Mouse (Mus musculus) neural tube, embryonic 14.5 days (tissue): ENCODE results near the gene Ddit4l. TPM values are rescaled to one million over a fixed set of nuclear protein-coding genes. Genes with fewer than 3 reads are reported as not detected.
"Not testable (repeated sequence)": the region's sequence is repeated elsewhere in the genome, so short reads cannot be mapped to it uniquely, and the experiment has no call there.

Experiments
- ATAC-seq: fragments of 200-750 bp; cut with Nextera tagmentation; 2 replicates; pipeline ENCODE4 v1.8.0; 2017; ENCODE audit warnings: low read depth, mild to moderate bottlenecking, moderate TSS enrichment, moderate library complexity
- H3K27ac ChIP-seq: fragments of 300-500 bp; sonication (generic); 2 replicates; pipeline ENCODE4 v1.5.1; 2014; ENCODE audit warnings: low read depth, mild to moderate bottlenecking, control low read depth, low read length, moderate library complexity, mixed read lengths
- H3K27me3 ChIP-seq: fragments of 300-500 bp; sonication (generic); 2 replicates; pipeline ENCODE4 v1.6.1; 2014; ENCODE audit warnings: low read length; ENCODE audit not compliant: control insufficient read depth, insufficient read depth
- H3K36me3 ChIP-seq: fragments of 300-500 bp; sonication (generic); 2 replicates; pipeline ENCODE4 v1.6.1; 2014; ENCODE audit warnings: low read length, mixed read lengths; ENCODE audit not compliant: control insufficient read depth, insufficient read depth
- H3K4me1 ChIP-seq: fragments of 300-500 bp; sonication (generic); 2 replicates; pipeline ENCODE4 v1.6.1; 2014; ENCODE audit warnings: low read length; ENCODE audit not compliant: control insufficient read depth, insufficient read depth
- H3K4me2 ChIP-seq: fragments of 300-500 bp; sonication (generic); 2 replicates; pipeline ENCODE4 v1.6.1; 2014; ENCODE audit warnings: mild to moderate bottlenecking, low read depth, low read length, control low read depth
- H3K4me3 ChIP-seq: fragments of 300-500 bp; sonication (generic); 2 replicates; pipeline ENCODE4 v1.5.1; 2014; ENCODE audit warnings: low read depth, low read length, control low read depth, mixed read lengths
- H3K9ac ChIP-seq: fragments of 300-500 bp; sonication (generic); replicated peaks from 2 replicates; pipeline ENCODE4 v1.6.1; 2014; ENCODE audit warnings: low read depth, mild to moderate bottlenecking, control low read depth, low read length, mixed read lengths
- H3K9me3 ChIP-seq: fragments of 300-500 bp; sonication (generic); 2 replicates; pipeline ENCODE4 v1.6.1; 2016; ENCODE audit warnings: low read length; ENCODE audit not compliant: control insufficient read depth
- WGBS: fragments of 180-500 bp; shearing (Covaris S2); extraction: QIAGEN DNeasy Blood & Tissue Kit; methylation state at CpG from one replicate; pipeline ENCODE4 v1.1.7; 2014; 5-methylcytosine and 5-hydroxymethylcytosine counted together
- polyA plus RNA-seq: library from polyadenylated mRNA; unstranded; fragments of >200 nt; fragmentation: Nextera tagmentation; extraction: Ambion mirVana; gene quantifications from 2 replicates; pipeline ENCODE4 v1.2.1, GENCODE M21; 2014

The Ddit4l gene
- polyA plus RNA-seq, 1 experiment from 2014 or later: 16.0 TPM

DNA sequence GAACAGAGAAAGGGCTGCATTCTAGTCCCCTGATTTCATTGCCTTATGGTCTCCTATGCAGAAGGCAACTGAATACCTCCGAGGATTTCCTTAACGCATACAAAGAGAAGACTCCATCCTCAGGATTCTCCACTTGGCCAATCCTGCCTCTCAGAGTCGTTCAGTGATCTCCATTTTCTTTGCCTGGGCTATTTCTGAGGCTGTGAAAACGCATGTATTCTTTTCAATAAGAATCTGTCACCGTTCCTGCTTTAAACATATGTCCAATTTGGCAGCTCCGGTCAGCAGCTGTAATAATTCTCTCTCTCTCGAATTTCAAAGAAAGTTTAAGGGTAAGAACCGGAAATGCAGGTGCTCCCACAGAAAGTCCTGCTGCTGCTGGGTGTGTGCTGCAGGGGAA, 20.7 kb downstream of the Ddit4l start:
- Histone ChIP-seq H3K4me3 (no peak overlapping the region), H3K36me3 (no peaks in the 10 kb centered on the region), H3K4me1 (no peaks in the 10 kb centered on the region), H3K9me3 (no peaks in the 10 kb centered on the region), H3K27ac (no peak overlapping the region), H3K27me3 (no peaks in the 10 kb centered on the region), H3K4me2 (no peak overlapping the region), H3K9ac (no peak overlapping the region)
- WGBS: 28% methylated on average over 8 of the region's 8 CpGs
- no peak for ATAC-seq

DNA sequence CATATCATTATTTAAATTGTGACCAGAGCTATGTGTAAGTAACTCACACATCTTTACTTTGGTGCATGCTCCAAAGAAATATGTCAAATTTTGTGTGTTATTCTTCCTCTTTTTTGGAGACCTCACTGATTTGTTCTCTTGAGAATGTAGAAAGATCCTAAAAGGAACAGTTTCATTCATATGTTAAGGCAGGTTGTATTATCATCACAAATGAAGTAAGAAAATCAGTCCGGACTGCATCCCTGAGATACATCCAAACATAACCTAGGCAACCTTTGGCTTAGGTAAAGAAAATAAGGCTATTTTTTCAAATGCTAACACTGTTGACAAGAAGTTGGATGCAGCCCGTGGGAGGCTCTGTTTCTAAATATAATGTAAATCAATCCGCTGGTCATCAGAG, 21.2 kb downstream of the Ddit4l start:
- Histone ChIP-seq H3K27ac (no peak overlapping the region), H3K36me3 (no peaks in the 10 kb centered on the region), H3K27me3 (no peaks in the 10 kb centered on the region), H3K9me3 (no peaks in the 10 kb centered on the region), H3K4me2 (no peak overlapping the region), H3K4me3 (no peak overlapping the region), H3K9ac (no peak overlapping the region), H3K4me1 (no peaks in the 10 kb centered on the region)
- ATAC-seq: no peak
- 49% methylated on average over 3 of the region's 3 CpGs for WGBS

DNA sequence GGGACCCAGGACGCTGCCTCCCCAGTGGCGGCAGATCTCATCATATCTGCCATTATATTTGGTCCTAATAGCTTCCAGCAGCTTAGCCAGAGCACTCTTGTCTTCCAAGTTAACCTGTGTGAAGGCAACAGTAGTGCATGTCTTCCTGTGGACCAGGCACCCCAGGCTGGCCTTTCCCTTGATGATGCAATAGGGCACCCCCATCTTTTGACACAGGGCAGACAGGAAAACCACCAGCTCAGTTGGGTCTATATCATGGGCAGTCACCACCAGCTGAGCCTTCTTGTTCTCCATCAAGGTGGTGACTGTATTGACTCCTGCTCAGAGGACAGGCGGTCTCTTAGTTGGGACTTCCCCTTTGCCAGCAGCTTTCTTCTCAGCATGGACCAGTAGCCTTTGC, 22.7 kb downstream of the Ddit4l start:
- no peak overlapping the region for H3K4me2 ChIP-seq
- H3K4me1 ChIP-seq: no peaks in the 10 kb centered on the region
- no peaks in the 10 kb centered on the region for H3K36me3 ChIP-seq
- no peak for ATAC-seq
- H3K27ac ChIP-seq: no peak overlapping the region
- no peaks in the 10 kb centered on the region for H3K9me3 ChIP-seq
- H3K27me3 ChIP-seq: no peaks in the 10 kb centered on the region
- no peak overlapping the region for H3K9ac ChIP-seq
- 95% methylated on average over 3 of the region's 3 CpGs for WGBS
- H3K4me3 ChIP-seq: no peak overlapping the region

DNA sequence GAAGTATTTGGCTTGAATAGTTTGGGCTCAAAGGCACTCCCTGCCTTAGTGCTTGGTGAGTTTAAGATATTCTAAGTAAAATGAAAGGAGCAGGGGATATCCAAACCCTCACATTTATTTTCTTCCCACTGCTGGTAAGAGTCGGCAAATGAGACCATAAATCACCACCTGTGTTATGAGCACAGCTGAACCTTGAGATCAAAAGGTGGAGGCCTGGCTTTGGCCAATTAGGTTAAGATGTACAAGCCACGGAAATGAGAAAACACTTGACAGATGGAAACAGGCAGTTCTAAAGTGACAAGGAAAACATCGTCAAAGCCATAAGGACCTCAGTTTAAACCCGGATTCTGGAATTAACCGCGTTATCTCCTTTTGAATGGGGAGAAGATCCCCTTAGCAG, 23.5 kb downstream of the Ddit4l start:
- Histone ChIP-seq H3K27me3 (no peaks in the 10 kb centered on the region), H3K36me3 (no peaks in the 10 kb centered on the region), H3K4me3 (no peak overlapping the region), H3K4me2 (no peak overlapping the region), H3K4me1 (no peaks in the 10 kb centered on the region), H3K9me3 (no peaks in the 10 kb centered on the region), H3K27ac (no peak overlapping the region), H3K9ac (no peak overlapping the region)
- no peak for ATAC-seq
- WGBS: 75% methylated on average over 6 of the region's 6 CpGs

DNA sequence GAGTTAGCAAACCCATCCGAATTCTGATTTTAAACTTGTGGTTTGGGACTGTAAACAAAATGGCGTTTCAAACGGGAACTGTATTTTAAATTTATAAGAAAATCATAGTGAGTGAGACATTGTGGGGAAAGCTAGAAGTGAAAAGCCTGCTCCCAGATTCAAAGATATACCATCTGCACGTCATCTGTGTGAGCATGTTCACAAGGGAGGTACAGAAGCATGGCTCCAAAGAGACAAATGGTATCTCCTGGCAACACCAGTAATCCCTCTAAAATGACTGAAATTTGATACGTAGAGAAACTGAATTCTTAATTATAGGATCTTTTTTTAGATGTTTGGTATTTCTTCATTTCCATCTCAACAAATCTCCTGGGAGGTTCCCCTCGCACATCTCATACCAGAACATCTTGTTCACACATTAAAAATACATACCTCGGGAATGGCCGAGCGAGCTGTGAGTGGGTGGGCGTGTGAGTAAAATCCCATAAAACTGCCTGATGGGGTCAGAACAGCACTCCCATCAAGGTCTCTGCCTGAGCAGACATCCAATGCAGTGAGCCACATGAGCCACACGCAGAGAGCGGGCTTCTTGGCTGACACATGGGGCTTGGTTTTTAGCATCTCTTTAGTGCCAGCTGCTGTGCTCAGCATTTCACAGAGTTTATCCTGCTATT, 26.2 kb downstream of the Ddit4l start:
- Histone ChIP-seq H3K9ac (no peak overlapping the region), H3K4me3 (no peak overlapping the region), H3K36me3 (no peaks in the 10 kb centered on the region), H3K9me3 (no peaks in the 10 kb centered on the region), H3K4me1 (no peaks in the 10 kb centered on the region), H3K27me3 (no peaks in the 10 kb centered on the region), H3K27ac (no peak overlapping the region), H3K4me2 (no peak overlapping the region)
- ATAC-seq: peak; percentile 66; the same call in 1 of the 2 replicates
- WGBS: 67% methylated on average over 12 of the region's 12 CpGs

DNA sequence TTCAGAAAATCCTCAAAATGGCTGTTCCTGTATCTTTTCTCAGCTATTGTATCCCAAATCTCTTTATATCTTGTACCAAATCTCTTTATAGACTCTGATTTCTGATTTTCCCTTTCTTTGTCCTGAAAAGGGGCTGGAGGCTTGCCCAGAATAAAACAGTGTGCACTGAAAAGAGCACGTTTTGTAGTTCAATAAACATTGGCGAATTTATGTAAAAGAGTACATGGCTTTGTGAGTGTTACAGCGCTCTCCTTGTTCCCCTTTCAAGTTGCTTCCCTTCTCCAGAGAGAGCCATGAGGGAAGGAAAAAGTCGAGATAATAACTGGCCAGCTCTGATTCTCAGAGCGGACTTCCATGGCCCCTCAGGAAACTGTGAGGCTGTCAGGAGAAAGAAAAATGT, 27.7 kb downstream of the Ddit4l start:
- no peak for ATAC-seq
- Histone ChIP-seq H3K27ac (no peak overlapping the region), H3K27me3 (no peaks in the 10 kb centered on the region)

DNA sequence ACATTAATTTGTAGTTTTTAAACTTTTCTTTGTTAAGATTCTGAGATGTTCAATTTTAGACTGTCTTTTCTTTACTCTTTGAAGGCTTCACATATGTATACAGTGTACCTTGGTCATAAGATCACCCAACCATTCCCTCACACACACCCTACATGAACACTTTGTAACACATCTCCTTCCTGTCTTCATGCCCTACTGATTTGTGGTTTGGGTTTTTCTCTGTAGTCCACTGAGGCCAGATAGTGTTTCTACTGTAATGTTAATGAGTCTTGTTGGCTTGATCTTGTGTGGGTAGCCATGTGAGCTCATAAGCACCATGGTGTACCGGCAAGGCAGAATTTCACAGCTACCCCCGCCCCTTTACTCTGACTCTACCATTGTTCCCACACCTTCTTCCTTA, 31.4 kb downstream of the Ddit4l start:
- WGBS: 89% methylated on average over 2 of the region's 2 CpGs
- Histone ChIP-seq H3K27me3 (no peaks in the 10 kb centered on the region), H3K4me1 (no peaks in the 10 kb centered on the region), H3K4me2 (no peak overlapping the region), H3K9ac (no peak overlapping the region), H3K9me3 (no peaks in the 10 kb centered on the region), H3K4me3 (no peak overlapping the region), H3K36me3 (no peaks in the 10 kb centered on the region), H3K27ac (no peak overlapping the region)
- no peak for ATAC-seq

More for the DNA sequence above, 27.7 kb downstream of the Ddit4l start:
- Histone ChIP-seq H3K9me3 (no peaks in the 10 kb centered on the region), H3K4me3 (no peak overlapping the region), H3K4me1 (no peaks in the 10 kb centered on the region), H3K9ac (no peak overlapping the region), H3K4me2 (no peak overlapping the region), H3K36me3 (no peaks in the 10 kb centered on the region)
- 52% methylated on average over 5 of the region's 5 CpGs for WGBS

DNA sequence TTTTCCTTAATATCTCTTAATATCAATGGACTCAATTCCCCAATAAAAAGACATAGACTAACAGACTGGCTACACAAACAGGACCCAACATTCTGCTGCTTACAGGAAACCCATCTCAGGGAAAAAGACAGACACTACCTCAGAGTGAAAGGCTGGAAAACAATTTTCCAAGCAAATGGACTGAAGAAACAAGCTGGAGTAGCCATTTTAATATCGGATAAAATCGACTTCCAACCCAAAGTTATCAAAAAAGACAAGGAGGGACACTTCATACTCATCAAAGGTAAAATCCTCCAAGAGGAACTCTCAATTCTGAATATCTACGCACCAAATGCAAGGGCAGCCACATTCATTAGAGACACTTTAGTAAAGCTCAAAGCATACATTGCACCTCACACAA, 49.8 kb downstream of the Ddit4l start, which contains the start of gene Gm21962:
TSS of gene Gm21962 (plus strand) at position 301 of the 400 bp plus-strand sequence.
- H3K4me2 ChIP-seq, H3K9me3 ChIP-seq, H3K4me3 ChIP-seq, H3K27ac ChIP-seq, H3K9ac ChIP-seq, H3K36me3 ChIP-seq, H3K4me1 ChIP-seq, H3K27me3 ChIP-seq, ATAC-seq: not testable (repeated sequence)
- WGBS: no CpG with 5 or more reads among the region's 3 CpGs
